Mouse (Mus musculus): Measurements from ENCODE around the gene AL732309.1.

The AL732309.1 gene

GRCm38 (mm10) chr2:25217666-25218065, 29.0 kb downstream of the AL732309.1 start:
- DNase-seq (ENCODE audit: low read depth, low spot score), result no peak

GRCm38 (mm10) chr2:25214444-25214843, 32.2 kb downstream of the AL732309.1 start, which contains the start of gene Stpg3:
TSS of gene Stpg3 (minus strand) at chr2:25214637.
- no peak for DNase-seq (ENCODE audit: low read depth, low spot score)

GRCm38 (mm10) chr2:25213266-25213865, 33.3 kb downstream of the AL732309.1 start:
- no peak for DNase-seq (ENCODE audit: low read depth, low spot score)

- peak; percentile 91 for DNase-seq (ENCODE audit: low read depth, low spot score)
Observed at GRCm38 (mm10) chr2:25211121-25211670, 35.5 kb downstream of the AL732309.1 start, which contains the start of gene Nelfb. TSS of gene Nelfb (minus strand) at chr2:25211489.

GRCm38 (mm10) chr2:25210686-25211085, 36.0 kb downstream of the AL732309.1 start:
- DNase-seq (ENCODE audit: low read depth, low spot score), result no peak

GRCm38 (mm10) chr2:25207593-25207992, 39.1 kb downstream of the AL732309.1 start:
- no peak for DNase-seq (ENCODE audit: low read depth, low spot score)

GRCm38 (mm10) chr2:25203631-25204214, 42.9 kb downstream of the AL732309.1 start:
- no peak for DNase-seq (ENCODE audit: low read depth, low spot score)

GRCm38 (mm10) chr2:25200631-25201030, 46.0 kb downstream of the AL732309.1 start:
- no peak for DNase-seq (ENCODE audit: low read depth, low spot score)

- no peak for DNase-seq (ENCODE audit: low read depth, low spot score)
Observed at GRCm38 (mm10) chr2:25197946-25198345, 48.7 kb downstream of the AL732309.1 start.

GRCm38 (mm10) chr2:25197191-25197590, 49.5 kb downstream of the AL732309.1 start:
- DNase-seq (ENCODE audit: low read depth, low spot score), result no peak

- DNase-seq (ENCODE audit: low read depth, low spot score), result peak; percentile 79
Observed at GRCm38 (mm10) chr2:25196172-25196954, 50.3 kb downstream of the AL732309.1 start, which contains the start of gene Tor4a. TSS of gene Tor4a (minus strand) at chr2:25196886.

- DNase-seq (ENCODE audit: low read depth, low spot score), result peak; percentile 80
Observed at GRCm38 (mm10) chr2:25195211-25196156, 51.2 kb downstream of the AL732309.1 start.

All from CD4-positive, CD25-positive, alpha-beta regulatory T cell, adult 2 months (primary cell).